Mouse (Mus musculus): ENCODE data around the gene Fabp6.

Fabp6 gene

DNA sequence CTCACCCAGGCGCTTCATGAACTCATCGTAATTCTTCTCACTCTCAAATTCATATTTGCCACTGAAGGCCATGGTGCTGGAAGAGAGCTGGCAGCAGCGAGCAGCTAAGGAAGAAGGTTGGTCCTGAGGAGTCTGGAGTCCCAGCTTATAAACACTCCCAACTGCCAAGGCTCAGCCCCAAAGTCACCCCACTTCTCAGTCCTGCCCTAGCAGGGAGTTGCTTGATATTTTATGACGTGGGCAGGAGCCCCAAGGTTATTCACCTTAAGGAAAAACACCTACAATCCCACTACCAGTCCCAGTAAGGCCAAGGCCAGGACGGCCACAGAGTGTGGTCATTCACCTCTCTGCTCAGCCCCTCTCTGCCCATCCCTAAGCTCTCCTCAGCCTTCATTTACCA lies at the start of gene Fabp6:
Fabp6 (minus strand) TSS at position 101 of the 400 bp plus-strand sequence.
- in situ Hi-C loops (cut with MboI), result no loop called here

- in situ Hi-C loops (cut with MboI), result no loop called here
These were observed 43.9 kb upstream of the Fabp6 start for GRCm38 (mm10) chr11:43645286-43645685.

DNA sequence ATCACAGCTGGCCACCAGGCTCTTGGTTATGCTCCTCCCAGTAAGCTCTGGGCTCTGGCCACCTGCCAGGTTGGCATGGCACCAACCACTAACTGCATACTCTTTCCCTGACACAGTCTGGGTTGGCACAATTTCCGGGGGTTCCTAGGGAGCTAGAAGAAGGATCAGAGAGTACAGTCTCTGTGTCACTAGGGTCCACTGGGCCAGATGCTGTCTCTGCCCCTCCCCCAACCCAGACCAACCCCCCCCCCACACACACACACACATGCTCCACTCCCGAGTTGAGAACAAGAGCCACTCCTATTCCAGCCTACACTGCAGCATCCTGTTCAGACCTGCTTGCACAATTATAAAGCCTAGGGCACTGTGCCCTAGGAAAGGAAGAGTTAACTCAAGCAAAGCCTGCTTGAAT lies 41.8 kb upstream of the Fabp6 start:
- in situ Hi-C loops (cut with MboI), result no loop called here

DNA sequence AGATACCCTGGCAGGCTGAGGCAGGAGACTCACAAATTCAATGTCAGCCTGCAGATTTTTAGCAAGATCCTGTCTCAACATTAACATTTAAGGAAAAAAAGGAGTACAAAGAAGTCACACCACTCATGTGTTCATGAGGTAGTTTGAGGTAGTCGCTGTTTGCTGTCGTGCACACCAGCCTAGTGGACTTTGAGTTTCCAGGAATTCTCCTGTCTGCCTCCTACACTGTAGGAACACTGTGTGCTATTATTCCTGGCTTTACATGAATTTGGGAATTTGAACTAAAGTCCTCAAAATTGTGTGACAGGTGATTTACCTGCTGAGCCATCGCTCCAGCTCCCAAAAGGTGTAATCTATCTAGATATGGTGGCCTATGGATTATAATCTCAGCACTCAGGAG lies 37.1 kb upstream of the Fabp6 start:
- in situ Hi-C loops (cut with MboI), result no loop called here

GRCm38 (mm10) chr11:43636761-43637160 lies 35.4 kb upstream of the Fabp6 start:
- in situ Hi-C loops (cut with MboI), result no loop called here

- in situ Hi-C loops (cut with MboI), result no loop called here
These were observed 32.5 kb upstream of the Fabp6 start for GRCm38 (mm10) chr11:43633658-43634401.

GRCm38 (mm10) chr11:43633165-43633564 lies 31.8 kb upstream of the Fabp6 start:
- in situ Hi-C loops (cut with MboI), result no loop called here

DNA sequence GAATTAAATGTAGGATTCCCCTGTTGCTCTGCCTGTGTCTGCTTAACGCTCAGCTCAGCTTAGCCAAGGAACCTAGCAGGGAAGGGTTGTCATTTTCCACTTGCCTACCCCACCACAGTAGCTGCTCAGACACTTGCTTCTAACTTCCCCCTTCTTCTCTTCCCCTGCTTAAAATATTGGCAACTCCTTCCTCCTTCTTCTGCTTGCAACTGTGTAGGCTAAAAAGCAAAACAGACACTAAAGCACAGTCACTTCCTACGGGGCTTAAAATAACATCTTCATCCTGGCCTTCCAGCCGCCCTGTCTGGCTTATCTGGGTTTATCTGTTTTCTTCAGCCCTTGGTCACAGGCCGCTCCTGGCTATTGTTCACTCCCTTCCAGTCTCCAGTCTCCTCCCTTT lies 31.2 kb upstream of the Fabp6 start:
- in situ Hi-C loops (cut with MboI), result no loop called here

- in situ Hi-C loops (cut with MboI), result no loop called here
These were observed 30.3 kb upstream of the Fabp6 start for GRCm38 (mm10) chr11:43631645-43632044.

GRCm38 (mm10) chr11:43626927-43627645 lies 25.7 kb upstream of the Fabp6 start:
- in situ Hi-C loops (cut with MboI), result no loop called here

DNA sequence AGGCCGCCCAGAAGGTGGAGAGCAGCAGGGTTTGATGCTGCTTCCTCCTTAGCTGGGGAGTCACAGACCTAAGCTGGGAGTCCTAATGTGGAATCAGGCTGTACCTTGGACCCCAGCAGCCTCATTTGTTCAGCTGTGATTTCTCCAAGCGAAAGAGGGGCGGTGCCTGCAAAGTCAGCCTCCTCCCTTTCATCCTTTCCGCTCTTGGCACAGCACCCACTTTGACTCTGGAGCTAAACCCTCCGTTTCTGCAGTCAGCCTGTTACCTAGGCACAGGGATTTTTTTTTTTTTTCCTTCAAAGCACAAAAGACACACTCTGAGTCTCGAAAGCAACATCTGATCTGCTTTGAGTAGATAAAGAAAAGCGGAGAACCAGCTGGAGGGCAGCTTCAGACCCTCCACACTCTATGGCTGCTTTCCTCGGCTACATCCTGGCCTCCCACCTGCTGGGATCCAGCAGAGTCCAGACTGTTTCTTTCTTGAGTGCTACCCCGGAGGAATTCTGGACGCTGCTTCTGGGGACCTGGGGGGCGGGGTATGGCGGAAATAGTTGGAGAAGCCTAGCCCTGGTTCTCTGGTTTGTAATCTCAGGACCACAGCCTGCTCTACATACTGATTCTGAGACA lies 25.1 kb upstream of the Fabp6 start:
- in situ Hi-C loops (cut with MboI), result no loop called here

DNA sequence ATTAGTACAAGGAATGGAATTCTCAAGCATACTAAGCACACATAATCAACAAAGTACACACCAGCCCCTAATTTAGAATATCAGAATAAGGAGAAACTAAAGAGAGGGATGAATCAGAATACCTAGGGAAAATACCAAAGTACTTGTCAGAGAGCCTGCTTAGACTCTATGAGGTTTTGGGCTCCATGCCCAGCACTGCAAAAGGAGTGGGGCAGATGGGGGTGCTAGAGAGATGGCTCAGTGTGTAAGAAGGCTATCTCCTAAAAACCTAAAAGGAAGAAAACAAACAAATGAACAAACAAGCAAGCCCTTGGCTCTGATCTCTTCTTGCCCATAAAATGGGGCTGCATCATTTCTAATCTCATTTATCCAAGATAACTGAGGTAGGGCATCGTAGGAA lies 23.0 kb upstream of the Fabp6 start:
- in situ Hi-C loops (cut with MboI), result no loop called here

- in situ Hi-C loops (cut with MboI), result no loop called here
These were observed 20.4 kb upstream of the Fabp6 start for GRCm38 (mm10) chr11:43621769-43622168.

GRCm38 (mm10) chr11:43618403-43618802 lies 17.1 kb upstream of the Fabp6 start:
- in situ Hi-C loops (cut with MboI), result no loop called here

DNA sequence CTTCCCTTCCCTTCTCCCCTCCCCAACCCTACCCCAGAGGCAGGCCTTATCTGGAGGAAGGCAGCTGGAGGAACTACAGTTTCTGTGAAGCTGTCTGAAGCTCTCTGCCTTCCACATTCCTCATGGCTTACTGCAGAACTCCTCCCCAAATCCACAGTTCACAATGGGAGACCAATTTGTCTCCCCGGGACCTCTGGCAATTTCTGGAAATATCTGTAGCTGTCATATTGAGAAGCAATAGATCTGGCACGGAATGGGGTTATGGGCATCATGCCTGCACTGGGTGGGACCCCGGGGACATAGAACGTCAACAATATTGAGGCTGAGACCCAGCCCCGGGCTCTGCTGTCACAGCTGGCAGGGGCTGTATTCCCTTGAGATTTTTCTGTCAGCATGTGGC lies 16.6 kb upstream of the Fabp6 start:
- in situ Hi-C loops (cut with MboI), result no loop called here

GRCm38 (mm10) chr11:43612834-43613488 lies 11.6 kb upstream of the Fabp6 start:
- in situ Hi-C loops (cut with MboI), result no loop called here

DNA sequence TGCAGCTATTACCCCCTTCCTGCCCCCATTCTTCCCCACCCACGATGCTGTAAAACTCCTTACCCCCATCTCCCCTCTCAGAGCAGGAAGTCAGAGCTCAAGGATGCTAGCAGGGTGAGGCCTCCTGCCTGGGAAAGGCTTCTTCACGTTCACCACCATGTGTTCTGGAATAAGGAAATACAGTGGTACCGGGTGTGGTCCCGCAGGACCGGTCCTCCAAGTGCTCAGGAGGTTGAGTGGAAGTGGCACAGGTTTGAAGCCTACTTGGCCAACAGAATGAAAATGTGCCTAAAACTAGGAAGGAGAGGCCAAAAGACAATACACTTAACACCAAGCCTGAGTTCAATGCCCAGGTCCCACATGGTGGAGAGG lies 9.3 kb upstream of the Fabp6 start:
- in situ Hi-C loops (cut with MboI), result no loop called here

- in situ Hi-C loops (cut with MboI), result no loop called here
These were observed 8.8 kb upstream of the Fabp6 start for GRCm38 (mm10) chr11:43610006-43610661.

GRCm38 (mm10) chr11:43608440-43608839 lies 7.1 kb upstream of the Fabp6 start:
- in situ Hi-C loops (cut with MboI), result no loop called here

DNA sequence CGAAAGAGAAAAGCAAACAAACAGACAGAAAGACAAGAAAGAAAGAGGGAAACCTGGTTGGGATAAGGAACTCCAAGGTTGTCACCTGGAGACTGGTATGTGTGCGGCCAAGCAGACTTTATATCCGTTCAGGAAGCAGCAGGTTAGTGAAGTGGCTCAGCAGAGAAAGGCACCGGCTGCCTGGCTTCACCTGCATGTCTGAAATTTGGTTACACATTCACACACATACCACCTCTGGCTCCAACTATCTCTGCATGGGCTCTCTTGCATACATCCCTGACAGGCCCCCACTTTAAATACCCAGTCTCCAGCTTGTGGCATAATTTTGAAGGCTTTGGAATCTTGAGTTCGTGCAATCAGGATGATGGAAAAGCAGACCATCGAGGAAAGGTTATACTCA lies 4.5 kb upstream of the Fabp6 start:
- in situ Hi-C loops (cut with MboI), result no loop called here

- in situ Hi-C loops (cut with MboI), result no loop called here
These were observed 3.6 kb upstream of the Fabp6 start for GRCm38 (mm10) chr11:43604891-43605290.

GRCm38 (mm10) chr11:43604207-43604606 lies 2.9 kb upstream of the Fabp6 start:
- in situ Hi-C loops (cut with MboI), result no loop called here

Measured in mature B cell (primary cell).